Mouse (Mus musculus) stomach, postnatal 0 days (tissue): ENCODE measurements around the gene Atp8b3.

Source experiments
- CTCF ChIP-seq: IDR thresholded peaks from 2 replicates; pipeline ENCODE4 v1.5.1; 2016; ENCODE audit warnings: antibody characterized with exemption, low read depth, mild to moderate bottlenecking, moderate library complexity
- EP300 ChIP-seq: optimal IDR thresholded peaks from 2 replicates; pipeline ENCODE3; 2016; ENCODE audit warnings: antibody characterized with exemption

DNA sequence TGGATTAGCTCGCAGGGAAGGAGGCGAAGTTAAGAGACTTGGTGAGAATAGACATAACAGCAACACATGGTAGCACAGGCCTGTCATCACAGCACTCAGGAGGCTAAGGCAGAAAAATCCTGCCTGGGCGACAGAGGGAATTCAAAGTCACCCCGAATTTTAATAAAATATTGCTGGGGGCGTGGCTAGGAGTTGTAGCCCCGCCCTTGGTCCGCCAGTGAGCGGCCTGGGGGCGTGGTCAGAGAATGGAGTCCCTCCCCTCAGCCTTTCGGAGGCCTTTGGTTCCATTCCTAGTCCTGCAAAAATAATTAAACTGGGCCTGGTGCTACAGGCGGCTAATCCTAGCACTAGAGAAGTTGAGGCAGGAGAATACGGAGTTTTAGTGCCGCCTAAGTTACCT, 3.2 kb downstream of the Atp8b3 start:
- TF ChIP-seq CTCF, result no peak
- no peak for TF ChIP-seq EP300
